Mouse (Mus musculus) embryo, embryonic 10 days (tissue): ENCODE data around the gene Vegfb.
A peak's percentile ranks its signal among the peaks of the same experiment; 100 is the strongest.

ENCODE experiments used
- DNase-seq: peaks from one replicate; pipeline ENCODE4 v3.0.0-alpha.2; 2015; ENCODE audit warnings: low spot score

The Vegfb gene

DNA sequence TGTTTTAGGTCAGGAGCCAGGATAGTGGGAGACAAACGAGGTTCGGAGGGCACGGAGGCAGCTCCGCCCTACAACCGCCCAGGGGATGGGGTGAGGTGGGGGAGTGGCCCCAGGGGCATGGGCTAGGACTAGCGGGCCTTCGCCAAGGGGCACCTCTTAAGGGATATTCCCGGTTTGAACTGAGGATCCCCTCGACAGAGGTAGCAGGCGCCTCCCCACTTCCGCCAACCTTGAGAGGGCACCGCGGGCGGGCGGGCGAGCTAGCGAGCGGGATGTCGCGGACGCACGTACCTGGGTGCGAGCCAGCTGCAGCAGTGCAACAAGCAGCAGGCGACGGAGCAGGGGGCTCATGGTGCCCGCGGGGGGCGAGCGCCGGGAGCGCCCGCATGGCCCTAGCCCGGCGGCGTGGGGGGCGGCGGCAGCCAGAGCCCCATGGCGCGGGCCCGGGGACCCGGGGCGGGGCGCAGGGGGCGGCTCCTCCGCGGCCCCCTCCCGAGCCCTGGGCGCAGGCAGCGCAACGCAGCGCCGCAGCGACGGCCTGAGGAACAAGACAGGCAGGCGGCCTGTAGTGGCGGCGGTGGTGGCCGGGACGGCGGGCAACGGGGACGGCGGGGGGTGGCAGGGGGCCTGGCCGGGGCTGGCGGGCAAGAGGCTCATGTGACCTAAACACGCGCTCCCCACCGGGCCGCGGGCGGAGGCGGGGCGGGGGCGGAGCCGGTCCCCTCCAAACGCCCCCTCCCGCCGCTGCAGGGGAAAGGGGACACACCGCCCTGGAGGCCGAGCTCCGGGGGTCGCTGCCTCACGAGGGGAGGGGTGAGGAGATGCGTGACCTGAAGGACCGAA lies at the start of gene Vegfb:
TSS of gene Vegfb (minus strand) at position 591 of the 843 bp plus-strand sequence.
- peak; percentile 69 for DNase-seq

DNA sequence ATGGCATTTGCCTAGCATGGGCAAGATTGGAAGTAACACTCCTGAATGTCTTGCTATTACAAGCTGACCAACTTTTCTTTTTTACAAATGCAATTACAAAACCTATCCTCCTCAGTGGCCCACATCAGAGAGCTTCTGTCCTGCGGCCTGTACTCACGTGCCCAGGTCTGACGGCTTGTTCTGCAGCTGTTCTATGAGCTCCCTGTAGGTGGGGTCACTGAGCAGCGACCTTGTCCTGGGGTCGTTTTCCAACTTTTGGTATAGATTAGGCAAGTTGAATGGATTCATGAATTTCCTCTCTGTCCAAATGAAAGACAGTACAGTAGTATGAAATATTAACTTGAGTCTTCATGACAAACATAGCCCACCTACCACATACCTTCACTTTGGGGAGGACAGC lies 46.6 kb upstream of the Vegfb start:
- no peak for DNase-seq

DNA sequence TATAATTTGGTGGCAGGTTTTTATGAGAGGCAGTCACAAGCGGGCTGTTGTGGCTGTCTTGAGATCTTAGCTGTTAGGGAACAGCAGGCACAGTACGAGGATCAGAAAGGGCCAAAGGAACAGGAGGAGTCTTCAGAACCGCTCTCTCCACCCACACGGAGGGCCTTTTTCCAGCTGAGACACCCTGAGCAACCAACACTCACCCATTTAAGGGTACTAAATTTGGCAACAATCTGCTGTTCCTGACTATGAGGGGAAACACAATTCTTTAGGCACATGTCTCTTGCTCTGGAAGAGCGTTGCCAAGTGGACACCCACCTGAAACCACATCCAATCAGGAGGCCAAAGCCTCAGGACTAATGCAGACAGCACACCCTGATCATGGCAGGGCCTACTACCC lies 42.1 kb upstream of the Vegfb start:
- no peak for DNase-seq

DNA sequence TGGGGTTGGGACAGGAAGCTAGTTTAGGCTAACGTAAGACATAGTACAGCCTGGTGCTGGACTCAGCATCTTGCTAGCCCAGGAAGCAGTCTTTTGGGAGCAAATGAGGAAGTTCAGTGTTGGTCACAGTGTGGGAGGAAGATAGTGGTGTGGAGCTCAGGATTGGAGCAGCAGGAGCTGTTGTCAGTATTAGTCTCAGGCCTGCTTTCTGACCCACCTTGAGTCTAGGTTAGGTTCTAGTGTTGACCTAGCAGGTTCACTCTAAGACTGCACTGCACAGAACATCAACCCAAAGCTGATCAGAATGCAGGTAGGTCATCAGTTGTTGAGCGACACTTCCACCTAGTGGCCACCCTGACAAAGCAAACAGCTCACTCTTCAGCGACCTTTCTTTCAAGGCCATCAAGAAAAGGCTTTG lies 32.8 kb upstream of the Vegfb start:
- peak; percentile 77 for DNase-seq

DNA sequence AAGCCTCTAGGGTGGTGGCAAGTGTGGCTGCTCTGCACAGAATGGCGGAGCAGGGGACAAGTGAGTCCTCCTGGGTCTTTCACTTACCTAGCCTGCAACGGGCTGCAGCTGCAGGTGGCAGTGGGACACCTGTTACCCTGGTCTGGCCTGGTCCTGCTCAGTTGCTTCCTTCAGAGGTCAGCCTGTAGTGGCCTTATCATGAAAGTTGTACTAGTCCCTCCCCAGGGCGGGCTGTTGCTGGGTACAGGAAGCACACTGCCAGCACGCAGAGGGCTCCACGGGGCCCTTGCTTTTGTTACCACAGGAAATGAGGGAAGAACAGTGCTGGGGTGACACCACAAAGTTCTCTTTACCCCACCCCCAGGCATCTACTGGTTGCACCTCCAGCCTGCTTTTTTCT lies 31.7 kb upstream of the Vegfb start, which contains the start of gene Fermt3:
TSS of gene Fermt3 (minus strand) at position 279 of the 400 bp plus-strand sequence.
- DNase-seq: no peak

DNA sequence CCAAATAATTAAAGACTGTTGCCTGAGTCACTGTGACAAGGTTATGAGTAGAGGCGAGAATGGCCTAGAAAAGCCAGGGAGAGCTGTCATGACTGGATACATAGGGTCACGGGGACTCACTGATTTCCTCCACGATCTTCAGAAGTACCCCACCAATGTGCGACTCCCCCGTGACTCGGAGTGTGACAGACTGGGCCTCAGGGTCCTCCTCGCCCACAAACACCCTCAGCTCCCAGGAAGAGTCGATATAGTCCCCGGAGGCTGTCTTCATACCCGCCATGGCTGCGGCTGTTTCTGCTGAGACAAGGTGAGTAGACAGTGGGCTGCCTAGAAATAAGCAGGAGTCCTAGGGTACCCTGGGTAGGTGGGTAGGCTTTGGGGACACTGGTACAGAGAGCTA lies 31.1 kb upstream of the Vegfb start:
- no peak for DNase-seq

DNA sequence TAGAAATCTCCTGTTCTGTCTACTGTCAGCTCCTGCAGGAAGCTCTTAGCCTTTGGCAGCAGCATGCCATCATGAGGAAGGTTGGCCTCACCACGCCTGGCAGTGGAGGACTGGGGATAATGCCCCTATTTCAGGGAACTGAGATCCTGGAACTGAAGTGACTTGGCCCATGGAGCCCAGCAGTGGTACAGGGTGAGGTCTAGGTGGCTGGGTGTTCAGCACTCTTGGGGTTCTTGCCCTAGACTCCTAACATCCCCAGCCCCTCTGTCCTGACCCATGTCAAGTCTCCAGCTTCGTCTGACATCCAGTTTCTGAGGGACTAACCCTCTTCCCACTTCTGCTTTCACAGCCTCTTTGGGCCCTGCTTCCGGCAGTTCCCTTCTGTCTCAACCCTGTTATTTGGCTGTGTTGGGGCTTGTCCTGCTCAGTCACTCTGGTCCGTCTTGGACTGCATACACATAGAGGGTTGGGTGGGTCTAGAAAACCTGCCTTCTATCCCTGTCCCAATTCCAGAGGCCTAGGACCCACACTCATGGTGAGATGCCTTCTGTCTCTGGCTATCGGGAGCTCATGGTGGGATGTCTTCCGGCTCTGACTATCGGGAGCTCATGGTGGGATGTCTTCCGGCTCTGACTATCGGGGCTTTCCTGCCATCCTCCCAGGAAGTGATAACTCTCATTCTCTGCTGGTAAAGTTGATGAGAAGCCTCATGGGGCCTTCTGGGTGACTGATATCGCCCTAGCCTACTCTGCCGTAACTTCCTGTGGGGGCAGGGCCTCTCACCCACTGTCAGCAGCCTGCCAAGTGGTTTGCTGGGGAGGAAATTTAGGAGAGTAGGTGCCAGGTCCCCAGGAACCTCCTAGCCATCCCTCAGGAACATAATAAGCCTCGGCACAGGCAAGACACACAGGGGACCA lies 30.3 kb upstream of the Vegfb start:
- DNase-seq: no peak

DNA sequence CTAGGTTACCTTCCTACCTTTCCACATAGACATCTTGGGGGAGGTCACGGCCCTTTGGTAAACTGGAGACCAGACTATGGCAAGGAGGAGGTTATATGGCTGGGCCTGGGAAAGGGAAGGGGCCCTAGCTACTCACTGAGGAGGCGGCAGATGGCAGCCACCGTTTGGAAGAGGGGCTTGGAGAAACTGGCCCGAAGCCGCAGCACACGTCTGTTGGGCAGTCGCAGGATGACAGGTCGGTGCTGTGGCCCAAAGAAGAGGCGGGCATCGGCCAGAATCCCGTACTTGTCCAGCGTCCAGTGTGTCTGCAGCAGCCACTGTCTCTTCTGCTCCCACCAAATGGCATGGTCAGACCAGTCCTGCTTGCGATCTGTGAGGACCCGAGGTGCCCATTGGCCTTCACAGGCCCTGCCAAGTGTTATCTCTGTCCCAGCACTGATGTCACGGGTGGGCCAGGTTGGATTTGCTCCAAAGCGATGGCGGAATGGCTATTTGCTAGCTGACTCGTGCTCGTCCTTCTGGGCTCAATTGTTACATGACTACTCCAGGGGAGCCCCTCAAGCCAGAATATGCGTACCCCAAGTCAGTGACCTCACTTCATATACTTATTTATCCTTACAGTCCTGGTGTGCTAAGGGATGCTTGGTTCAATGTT lies 27.2 kb upstream of the Vegfb start:
- no peak for DNase-seq

DNA sequence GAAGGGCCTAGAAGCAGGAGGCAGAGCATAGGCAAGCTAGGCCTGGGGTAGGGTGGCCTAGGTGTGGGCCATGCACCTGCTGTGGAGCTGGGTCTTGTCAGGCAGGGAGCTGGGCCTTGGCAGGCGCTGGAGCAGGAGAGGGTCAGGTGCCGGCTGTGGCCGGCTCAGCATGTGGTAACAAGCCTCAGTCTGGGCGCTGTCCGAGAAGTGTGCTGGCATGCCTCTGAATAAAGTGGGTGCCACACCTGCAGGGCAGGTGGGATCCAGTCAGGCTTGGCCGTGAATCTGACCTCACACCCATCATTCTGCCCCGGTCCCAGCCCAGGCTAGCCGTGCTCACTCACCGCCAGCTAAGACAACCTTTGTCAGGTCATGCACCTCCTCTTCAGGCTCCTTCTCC lies 26.5 kb upstream of the Vegfb start:
- DNase-seq: no peak

DNA sequence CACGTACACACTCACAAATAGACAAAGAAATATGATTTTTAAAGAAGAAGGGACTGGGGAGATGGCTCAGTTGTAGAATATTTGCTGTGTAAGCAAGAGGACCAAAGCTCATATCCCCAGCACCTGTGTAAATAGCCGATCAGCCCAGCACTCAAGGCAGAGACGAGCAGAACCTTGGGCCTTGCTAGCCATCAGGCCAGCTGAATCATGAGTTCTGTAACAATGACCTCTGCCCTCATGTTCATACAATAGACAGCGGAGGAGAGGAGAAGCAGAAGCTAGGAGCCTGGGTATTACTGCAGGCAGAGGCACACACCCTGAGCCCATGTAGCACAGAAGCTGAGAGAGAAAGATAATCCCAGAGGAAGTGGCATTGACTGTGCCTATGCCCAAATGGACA lies 25.0 kb upstream of the Vegfb start:
- no peak for DNase-seq

DNA sequence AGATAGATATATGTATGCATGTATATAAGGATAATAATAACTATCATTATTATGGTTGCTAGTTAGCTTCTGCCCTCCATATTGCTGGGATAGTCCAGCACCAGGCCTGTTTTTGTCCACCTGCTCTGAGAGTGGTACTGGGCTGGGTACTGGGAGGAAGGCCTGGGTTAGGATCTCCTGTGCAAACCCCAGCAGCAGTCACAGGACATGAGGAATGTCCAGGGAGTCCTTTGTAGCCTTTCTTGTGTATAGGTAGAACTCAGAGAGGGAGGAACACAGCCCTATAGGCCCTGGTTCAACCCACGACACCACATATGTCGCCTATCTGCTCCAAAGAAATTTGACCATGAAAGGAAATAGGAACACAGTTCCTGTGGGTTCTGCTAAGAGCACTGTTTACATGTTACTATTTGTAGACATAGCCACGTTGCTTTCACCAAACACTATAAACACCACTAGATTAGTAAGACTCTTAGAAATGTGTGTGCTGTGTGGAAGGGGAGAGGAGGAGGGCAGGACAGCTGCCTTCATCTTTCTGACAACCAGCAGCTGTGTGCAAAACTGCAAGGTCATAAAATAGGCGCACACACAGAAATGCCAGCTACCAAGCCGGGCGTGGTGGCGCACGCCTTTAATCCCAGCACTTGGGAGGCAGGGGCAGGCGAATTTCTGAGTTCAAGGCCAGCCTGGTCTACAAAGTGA lies 19.6 kb upstream of the Vegfb start:
- no peak for DNase-seq

DNA sequence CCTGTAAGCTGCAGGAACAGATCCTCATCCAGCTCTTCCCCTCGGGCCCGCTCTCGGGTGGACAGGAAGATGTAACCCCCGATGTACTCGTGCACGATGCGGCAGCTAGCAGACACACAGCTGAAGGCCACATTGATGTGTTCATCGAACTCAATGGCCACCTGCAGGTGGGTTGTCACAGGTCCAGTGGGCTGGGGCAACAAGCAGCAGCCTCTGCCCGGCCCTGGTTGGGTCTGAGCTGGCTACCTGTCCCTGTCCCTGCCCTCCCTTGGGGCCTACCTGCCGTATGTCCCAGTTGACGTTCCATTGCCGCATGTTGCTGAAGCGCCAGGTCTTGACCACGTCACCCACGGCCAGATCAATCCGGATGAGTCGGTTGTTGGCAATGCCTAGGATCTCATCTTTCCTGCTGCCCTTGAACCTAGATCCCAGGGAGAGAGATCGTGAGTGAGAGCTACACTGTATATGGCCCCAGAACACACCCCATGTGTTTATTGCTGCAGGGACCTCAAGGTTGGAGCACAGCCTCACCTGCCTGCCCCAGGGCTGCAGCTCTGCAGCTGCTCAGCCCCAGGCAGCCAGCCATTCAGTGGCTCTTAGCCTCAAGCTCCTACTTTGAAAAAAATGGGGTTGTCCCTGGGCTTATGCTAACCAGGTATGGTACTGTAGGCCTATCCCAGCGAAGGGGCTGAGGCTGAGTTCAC lies 12.1 kb upstream of the Vegfb start:
- no peak for DNase-seq

DNA sequence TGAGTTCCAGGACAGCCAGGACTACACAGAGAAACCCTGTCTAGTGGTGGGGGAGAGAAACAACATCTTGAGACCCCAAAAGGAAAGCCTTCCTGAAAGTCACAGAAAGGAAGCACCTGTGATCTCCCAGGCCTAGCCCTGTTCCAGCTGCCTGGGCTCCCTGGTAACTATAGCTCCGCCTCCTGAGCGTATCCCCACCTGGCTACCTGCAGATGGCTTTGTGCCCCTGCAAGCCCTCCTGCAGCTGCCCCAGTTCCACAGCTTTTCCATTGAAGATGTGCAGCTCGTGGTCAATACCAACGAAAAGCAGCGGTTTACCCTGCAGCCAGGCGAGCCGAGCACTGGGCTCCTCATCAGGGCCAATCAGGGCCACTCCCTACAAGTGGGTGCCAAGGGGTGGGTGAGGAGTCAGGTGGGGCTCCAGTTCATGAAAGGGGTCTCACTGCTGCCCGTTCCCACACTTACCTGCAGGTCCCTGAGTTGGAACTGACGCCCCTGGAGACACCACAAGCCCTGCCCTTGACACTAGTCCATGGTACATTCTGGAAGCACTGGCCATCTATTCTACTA lies 10.4 kb upstream of the Vegfb start:
- no peak for DNase-seq

DNA sequence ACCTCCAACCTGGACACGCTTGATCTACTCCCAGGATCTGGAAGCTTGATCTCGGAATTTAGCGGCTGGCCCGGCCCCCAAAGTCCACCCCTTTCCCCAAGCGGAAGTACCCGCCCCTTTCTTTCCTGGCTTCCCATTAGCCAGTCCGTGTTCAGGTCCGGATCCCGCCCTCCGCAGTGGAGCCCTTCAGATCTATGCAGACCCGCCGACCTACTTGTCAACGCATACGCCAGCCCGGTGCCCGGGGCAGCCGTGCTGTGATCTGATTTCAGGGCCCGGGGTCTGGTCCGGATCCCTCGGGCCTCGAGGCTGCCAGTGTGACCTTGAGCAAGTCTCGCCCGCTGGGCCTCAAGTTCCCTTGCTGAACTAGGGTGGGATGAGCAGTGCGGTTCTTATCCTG lies 8.6 kb upstream of the Vegfb start, which contains the start of the genes Nudt22 and Trpt1:
TSS of gene Nudt22 (minus strand) at position 112 of the 400 bp plus-strand sequence.
TSS of gene Trpt1 (plus strand) at position 126 of the 400 bp plus-strand sequence.
- DNase-seq: peak; percentile 94

DNA sequence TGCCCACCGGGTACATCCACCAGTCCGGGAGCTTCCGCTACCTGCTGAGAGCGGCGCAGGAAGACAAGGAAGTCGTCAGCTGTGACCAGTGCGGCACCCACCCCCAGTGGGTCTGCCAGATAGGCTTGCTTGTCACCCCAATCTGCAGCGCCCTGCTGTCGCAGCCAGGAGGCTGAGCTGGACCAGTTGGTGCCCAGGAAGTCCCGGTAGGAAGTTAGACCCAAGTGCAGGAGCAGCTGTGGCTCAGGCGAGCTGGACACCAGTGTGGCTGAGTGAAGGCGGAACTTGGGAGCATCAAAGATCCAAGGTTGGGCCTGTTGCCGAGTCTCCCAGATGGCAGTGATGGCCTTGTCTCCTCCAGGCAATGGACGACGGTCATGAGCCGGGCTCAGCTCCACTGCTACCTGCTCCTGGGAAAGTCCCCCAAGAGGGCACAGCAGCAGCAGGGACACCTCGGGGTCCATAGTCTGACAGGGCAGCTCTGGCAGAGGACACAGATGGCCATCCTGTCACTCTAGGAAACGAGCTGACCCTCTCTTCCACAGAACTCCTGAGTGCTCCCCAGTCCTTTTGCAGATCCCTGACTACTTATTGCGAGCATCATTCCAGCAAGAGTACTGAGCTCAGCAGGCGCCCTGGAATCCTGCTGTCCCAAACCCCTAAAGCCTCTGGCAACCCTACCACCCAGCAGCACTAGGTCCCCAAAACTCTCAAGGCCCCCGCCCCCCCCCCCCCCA lies 8.0 kb upstream of the Vegfb start:
- DNase-seq: no peak

DNA sequence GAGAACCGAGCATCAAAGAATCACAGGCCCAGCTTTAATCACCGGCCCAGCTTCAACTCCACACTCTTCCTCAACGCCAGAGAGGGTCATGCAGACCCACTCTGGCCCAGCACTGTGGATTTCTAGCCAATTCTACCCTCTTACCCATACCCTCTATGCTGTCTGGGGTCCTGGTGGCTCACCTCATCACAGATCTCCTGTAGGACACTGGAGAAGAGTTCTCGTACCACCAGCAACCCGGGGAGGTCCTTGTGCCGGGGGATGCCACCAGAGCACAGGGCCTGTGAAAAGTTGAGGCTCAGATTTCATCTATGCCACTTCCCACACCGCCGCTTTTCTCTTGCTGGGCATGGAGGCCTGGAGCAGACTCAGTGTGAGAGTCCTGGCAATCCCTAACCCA lies 7.0 kb upstream of the Vegfb start:
- no peak for DNase-seq

DNA sequence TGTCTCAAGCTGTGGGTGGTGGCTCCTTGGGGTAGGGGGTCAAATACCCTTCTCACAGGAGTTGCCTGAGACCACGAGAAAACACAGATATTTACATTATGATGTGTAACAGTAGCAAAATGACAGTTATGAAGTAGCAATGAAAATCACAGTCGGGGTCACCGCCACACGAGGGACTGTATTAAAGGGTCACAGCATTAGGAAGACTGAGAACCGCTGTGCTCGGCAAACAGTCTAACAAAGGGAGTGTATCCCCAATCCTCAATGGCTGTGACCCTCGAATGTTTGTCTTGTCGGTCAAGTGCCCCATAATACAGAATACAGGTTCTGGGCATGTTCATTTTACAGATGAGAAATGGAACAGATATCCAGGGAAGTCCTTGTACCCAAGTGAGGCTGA lies 6.6 kb upstream of the Vegfb start:
- no peak for DNase-seq

DNA sequence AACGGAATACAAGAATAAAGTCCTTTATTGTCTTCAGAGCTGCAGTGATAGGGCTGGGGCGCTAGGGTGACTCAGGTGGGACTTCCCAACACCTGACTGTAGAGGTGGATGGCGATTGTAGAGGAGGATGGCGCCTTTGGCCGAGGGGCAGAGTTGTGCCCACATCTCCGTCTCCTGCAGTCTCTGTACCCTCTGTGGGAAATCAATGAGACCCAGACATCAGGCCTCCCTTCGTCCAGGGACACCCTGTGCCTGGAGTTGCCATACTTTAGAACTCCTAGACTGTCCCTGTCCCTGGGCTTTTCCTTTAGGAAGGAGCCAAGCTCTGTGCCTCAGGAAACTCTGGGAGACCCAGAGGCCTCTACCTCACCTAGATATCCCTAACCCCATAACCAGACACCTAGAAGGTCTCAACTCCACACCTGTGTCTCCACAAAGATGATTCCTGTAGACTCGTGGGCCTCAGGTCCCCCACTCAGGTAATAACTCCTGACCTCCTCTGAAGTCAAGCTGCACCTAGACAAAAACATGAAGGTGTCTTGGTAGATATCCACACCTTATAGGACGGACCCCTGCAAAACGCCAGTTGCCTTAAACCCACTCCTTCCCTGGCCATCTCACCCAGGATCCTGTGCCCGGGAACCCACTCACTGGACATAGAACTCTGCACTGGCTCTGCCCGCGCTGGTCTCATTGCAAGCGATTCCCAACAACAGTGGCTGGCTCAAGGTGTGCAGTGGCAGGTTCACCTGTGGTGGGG lies 5.7 kb upstream of the Vegfb start:
- no peak for DNase-seq
